Mouse (Mus musculus) heart, postnatal 0 days (tissue): ENCODE results near the gene Bloc1s1.

Experiments
- CTCF ChIP-seq: IDR thresholded peaks from 2 replicates; pipeline ENCODE4 v1.5.1; 2016; ENCODE audit warnings: antibody characterized with exemption, control low read depth, low read depth
- EP300 ChIP-seq: IDR thresholded peaks from 2 replicates; pipeline ENCODE4 v1.6.1; 2016; ENCODE audit warnings: antibody characterized with exemption, low read depth

- no peak for TF ChIP-seq CTCF
- TF ChIP-seq EP300 = no peak
Measured at GRCm38 (mm10) chr10:128929638-128930378, 6.0 kb upstream of the Bloc1s1 start.
